Mouse (Mus musculus) retina, adult 2 months (tissue): ENCODE data around the gene Apobec4.
"Not testable (repeated sequence)": the region's sequence is repeated elsewhere in the genome, so short reads cannot be mapped to it uniquely, and the experiment has no call there.

Experiments used
- DNase-seq: peaks from one replicate; pipeline ENCODE4 v3.0.0-alpha.2; 2012; ENCODE audit warnings: low read depth, low spot score

Gene Apobec4

GRCm38 (mm10) chr1:152766032-152766772 is 15.9 kb downstream of the Apobec4 start, which contains the start of the genes Rgl1 and Arpc5:
TSS of gene Rgl1 (minus strand) at chr1:152766351.
TSS of gene Arpc5 (plus strand) at chr1:152766542.
- DNase-seq: peak; percentile 94

DNA sequence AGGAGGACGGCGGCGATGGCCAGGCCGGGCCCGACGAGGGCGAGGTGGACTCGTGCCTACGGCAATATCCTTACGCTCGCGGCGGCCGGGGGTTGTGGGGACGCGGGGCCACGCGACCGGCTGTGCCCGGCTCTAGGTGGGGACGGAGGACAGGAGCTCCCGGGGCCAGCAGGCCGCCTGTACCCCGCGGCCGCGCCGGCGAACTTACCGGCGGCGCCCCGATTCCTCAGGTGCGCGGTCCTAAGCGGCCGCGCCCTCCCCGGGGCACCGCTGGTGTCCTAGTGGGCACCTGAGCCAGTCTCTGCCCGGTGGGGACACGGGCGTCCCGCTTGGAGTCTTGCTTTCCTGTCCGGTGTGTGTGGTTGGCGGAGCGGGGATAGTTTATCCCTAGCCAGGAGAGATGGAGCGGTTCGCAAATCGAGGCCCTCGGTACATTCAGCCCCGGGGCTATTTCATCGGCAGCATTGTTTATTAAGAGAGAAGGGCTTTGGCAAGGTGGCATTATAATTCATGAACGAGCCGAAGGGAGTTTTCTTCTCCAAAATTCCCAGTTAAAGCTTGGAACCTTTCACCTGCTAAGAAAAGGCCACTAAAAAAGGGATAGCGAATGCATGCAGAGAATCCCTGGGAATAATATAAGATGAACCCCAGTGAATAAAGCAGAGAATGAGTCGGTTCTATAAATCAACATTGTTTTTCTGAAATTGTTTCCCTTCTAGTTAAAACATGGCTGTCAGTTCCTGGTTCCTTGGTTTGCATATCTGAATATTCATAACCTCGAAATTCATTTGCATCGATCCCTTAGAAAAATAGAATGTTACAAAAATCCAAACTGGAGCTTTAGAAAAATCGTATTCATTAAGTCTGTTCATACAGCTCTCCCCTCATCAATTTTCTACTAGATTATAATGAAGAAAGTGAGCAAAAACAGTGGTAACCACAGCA is 16.7 kb downstream of the Apobec4 start:
- DNase-seq: no peak

- DNase-seq: peak; percentile 61
These were observed 17.6 kb downstream of the Apobec4 start for GRCm38 (mm10) chr1:152767749-152768488.

- DNase-seq: no peak
These were observed 20.7 kb downstream of the Apobec4 start for GRCm38 (mm10) chr1:152771016-152771415.

DNA sequence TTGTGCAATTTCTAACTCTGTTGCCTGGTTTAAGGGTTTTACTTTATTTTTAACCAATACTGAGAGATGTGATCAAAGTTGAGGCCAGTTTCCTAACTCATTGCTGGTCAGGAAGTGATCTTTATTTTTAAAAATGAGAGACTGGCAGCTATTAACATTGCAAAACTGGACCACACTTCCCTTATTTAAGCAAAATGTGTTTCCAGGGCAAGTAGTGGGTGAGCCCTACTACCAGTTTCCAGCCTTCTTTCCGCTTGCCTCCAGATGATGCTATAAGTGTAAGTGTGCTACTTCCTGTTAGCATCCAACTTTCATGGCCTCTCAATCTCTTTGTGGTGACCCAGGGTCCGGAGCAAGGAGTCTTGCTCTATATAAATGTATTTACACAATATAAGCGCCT is 24.2 kb downstream of the Apobec4 start:
- DNase-seq: not testable (repeated sequence)

GRCm38 (mm10) chr1:152779071-152779737 is 28.9 kb downstream of the Apobec4 start:
- DNase-seq: no peak

- DNase-seq: no peak
These were observed 34.3 kb downstream of the Apobec4 start for GRCm38 (mm10) chr1:152784620-152785019.

DNA sequence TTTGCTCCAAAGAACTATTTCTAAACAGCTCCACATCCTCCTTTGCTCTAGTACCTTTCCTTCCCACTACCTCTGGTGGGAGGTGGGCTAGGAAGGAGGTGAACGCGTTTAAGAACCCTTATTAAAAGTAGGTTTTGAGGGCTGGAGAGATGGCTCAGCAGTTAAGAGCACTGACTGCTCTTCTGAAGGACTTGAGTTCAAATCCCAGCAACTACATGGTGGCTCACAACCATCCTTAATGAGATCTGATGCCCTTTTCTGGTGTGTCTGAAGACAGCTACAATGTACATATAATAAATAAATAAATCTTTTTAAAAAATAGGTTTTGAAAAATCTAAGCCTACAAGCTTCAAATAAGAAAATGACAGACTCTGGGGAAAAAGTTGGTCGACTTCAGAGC is 35.1 kb downstream of the Apobec4 start:
- DNase-seq: not testable (repeated sequence)

DNA sequence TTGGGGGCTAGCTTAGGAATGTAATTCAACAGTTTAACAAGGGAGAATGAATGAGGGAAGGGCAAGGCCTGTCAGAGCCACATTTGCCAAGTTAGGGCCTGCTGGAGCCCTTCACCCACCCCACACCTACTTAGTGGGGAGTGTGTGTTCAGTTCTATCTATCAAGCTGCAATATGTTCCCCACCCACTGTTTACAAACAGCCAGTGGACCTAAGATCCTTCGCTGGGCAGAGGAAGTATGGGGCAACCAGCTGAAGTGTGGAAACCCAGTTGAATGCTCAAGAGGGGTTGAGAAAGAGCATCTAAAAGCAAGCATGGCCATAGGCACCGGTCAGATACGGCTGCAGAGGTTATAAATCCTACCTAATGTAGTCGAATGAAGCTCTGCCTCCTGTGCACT is 36.6 kb downstream of the Apobec4 start:
- no peak for DNase-seq

- no peak for DNase-seq
These were observed 37.8 kb downstream of the Apobec4 start for GRCm38 (mm10) chr1:152788121-152788660.

DNA sequence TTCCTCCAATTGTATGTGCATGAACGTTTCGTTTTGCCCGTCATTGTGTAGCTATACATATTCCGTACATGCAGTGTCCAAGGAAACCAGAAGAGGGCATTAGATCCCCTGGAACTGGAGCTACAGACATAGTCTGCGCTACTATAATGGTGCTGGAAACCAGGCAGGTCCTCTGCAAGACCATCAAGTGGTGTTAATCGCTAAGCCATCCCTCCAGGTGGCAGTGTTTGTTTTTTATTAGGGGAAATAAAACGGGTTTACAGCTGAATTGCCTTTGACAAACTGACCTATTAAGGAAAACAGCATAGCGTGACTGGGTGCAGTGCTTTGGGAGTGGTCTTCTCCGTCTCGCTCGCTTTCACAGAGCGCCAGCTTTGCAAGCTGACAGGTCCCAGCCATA is 39.9 kb downstream of the Apobec4 start:
- DNase-seq: no peak

- no peak for DNase-seq
These were observed 40.5 kb downstream of the Apobec4 start for GRCm38 (mm10) chr1:152790821-152791220.

GRCm38 (mm10) chr1:152791269-152791668 is 40.9 kb downstream of the Apobec4 start:
- no peak for DNase-seq

DNA sequence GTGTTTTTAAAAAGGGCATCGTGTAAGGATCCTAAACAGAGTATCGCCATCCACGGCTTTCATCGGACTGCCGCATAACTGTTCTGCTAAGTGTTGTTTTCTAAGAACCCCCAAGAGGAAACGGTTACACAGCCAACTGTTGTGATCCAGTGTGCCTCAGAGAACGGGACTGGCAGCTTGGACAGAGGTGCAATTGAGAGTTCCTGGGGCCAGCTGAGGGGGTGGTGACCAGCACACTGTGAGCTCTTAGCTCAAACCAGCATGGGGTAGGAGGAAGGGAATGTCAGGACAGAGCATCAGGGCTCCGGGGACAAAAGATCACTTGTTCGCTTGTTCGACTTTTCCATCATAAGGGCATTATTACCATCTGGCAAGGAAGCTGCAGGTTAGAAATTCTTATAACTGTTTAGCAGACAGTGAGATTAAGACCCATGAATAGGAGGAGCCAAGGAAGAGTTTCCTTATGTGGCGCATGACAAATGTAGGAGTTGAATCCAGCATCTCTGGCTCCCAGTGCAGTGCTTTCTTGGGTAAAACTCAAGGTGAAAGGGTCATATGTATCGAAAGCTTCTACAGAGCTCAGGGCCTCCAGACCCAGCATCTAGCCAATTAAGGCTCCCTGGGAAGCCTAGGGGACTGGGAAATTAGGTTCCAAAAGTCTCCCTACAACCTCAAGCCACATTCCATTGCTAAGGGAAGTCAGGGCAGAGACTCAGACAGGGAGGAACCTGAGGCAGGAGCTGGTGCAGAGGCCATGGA is 42.6 kb downstream of the Apobec4 start:
- DNase-seq: no peak

- no peak for DNase-seq
These were observed 43.3 kb downstream of the Apobec4 start for GRCm38 (mm10) chr1:152793495-152794130.

DNA sequence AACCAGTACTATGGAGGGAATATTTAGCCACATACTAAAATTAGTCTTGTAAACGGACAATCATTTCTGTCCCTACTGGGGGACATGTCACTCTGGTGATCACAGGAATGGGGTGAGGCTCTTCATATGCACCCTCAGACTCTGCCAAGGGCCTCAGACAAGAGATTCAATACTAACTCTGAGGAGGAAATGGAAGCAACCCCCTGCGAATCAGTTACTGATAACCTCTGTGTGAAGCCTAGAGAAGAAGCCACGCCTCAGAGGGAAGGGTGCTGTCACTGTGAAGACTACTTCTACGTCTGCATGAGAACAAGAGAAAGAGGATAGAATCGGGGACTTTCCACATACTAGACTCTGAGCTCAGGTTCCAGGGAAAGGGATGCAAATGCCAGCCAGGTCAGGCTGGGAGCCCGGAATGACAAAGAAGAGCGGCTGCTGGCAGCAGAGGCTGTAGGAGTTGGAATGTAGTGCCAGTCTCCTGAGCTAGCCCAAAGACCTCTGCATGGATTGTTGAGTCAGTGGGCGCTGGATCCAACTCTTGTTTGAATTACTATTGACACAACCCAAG is 45.4 kb downstream of the Apobec4 start:
- DNase-seq: no peak

DNA sequence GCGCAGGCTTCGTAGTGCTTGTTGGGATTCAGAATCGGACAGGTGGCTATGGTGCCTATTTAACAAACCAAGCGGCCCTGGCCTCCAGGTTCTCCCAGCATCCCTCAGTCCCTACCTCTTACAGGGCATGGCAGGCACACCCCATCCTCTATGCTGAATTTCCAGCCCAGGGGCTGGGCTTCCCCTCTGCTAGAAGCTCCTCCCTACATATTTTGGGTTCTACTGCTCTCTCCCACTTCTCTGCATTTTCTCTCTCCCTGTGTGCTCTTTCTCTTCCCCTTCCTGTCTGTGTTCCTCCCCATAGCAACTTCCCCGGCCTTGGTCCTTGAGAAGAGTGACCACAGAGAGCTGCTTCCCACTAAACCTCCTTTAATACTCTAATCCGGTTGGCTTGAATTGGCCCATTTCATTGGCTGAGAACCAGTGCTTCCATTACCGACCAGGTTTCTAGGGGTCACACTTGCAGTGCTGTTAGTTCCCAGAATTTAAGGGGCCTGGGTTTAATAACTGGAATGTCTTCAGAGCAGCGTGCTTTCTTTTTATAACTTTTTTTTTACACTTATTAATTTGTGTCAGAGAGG is 46.4 kb downstream of the Apobec4 start:
- no peak for DNase-seq

GRCm38 (mm10) chr1:152798125-152798524 is 47.8 kb downstream of the Apobec4 start:
- DNase-seq: no peak

DNA sequence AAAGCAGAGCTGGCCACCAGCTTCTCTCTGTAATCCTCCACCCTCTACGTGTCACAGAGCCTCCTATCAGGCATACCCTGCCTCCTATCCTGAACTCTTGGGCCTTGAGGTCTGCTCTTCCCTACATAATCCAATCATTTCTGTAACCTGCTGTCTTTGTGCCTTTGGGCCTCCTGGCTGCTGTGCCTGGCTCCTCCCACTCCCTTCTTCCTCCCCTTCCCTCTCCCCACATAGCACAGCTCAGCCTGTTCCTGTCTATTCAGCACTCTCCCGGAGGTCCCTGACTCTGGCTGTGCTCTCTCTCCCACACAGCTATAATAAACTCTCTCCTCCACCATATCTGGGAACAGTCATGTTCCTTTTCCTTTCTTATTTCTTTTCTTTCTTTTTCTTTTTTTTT is 49.5 kb downstream of the Apobec4 start, which contains the start of gene Ncf2:
TSS of gene Ncf2 (plus strand) at position 298 of the 400 bp plus-strand sequence.
- DNase-seq: no peak
